Mouse (Mus musculus) neutrophil, adult 5-6 weeks (primary cell): ENCODE results near the gene Tmem106c. TPM values are rescaled to one million over a fixed set of nuclear protein-coding genes. Genes with fewer than 3 reads are reported as not detected.

ENCODE experiments used
- ATAC-seq: fragments of 151-379, 151-347 bp; 2 replicates; pipeline ENCODE4 v1.8.0; 2017; ENCODE audit warnings: mild to moderate bottlenecking, moderate TSS enrichment; ENCODE audit not compliant: insufficient number of reproducible peaks, poor library complexity, low FRiP score, severe bottlenecking; ENCODE audit errors: extremely low read depth
- total RNA-seq: library from RNA; stranded (forward); fragments of 200-1000 nt; gene quantifications from 2 replicates; pipeline ENCODE4 v1.2.3, GENCODE M21; 2017

Tmem106c gene
- total RNA-seq, 1 experiment from 2014 or later, result 12.2 TPM

DNA sequence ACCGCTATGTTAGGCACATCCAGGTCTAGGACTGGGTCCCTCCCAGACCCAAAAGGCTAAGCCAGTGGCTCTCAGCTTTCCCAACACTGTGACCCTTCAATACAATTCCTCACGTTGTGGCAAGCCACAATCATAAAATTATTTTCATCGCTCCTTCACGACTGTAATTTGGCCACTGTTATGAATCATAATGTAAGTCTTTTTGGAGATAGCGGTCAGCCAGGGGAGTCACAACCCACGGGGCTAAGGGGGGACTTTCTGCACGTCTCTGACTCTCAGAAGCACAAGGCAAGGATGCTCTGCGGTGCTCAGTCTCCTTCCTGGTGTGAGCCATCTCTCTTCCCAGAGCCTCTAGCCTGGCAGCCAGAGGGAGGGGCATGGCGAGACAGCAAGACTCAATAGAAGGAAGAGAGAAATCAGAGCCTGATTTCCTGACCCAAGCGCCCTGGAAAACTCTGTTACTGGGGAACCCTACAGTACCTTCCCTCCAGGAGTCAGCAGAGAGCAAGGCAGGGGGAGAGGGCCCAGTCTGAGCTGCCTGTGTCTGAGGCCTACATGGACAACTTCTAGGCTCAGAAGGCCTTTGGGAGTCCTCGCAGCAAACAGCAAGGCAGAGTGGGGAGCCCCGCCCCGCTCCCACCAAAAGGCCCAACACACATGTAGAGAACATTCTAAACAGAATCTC, 28.2 kb downstream of the Tmem106c start:
- ATAC-seq, result no peak

DNA sequence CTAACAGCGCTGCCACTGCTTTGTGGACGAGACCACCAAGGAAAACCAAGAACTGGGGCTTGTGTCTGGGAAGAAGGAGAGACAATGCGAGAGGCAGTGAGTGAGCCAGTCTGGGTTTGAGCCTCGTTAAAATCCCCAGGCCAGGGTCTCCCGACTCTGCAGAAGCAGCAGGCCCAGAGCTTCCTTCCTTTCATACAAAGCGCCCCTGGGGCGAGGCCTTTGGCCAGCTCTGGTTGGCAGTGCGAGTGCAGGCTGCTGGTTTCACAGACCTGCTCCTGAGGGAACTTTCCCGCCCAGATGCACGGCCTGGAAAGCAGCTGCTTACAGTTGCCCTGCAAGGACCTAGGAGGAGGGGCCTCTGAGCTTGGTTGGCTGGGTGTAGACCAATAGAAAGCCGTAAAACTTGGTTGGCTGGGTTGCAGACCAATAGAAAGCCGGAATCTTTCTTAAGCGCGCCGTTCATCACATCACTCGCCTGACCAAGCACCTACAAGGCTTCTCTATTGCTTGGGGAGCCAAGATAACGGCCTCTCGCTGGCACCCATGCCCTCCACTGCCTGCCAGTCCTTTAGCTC, 28.8 kb downstream of the Tmem106c start:
- ATAC-seq, result peak; percentile 55

DNA sequence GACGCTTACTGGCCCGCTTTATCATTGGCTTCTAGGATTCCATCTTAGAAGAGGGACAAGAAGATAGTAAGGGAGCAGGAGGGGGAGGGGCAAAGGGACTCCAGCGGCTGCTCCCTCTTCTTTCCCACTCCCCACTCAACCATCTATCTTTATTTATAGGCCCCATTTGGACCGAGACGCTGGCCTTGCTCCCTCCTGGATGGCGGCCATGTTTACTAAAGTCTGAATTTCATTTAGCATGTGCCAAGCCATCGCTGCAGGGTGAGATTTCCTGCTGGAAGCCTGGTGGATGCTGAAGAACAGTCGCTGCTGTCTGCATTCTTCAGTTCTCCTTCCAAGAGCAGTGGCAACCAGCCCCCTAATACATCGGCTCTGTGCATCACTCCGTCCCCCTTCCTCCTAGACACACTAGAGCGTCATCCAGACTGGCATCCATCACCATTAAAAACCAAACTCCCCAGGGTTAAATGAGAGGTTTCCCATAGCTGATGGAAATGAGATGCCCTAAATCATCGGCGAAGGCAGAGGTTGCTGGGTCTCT, 32.8 kb downstream of the Tmem106c start:
- ATAC-seq, result no peak

DNA sequence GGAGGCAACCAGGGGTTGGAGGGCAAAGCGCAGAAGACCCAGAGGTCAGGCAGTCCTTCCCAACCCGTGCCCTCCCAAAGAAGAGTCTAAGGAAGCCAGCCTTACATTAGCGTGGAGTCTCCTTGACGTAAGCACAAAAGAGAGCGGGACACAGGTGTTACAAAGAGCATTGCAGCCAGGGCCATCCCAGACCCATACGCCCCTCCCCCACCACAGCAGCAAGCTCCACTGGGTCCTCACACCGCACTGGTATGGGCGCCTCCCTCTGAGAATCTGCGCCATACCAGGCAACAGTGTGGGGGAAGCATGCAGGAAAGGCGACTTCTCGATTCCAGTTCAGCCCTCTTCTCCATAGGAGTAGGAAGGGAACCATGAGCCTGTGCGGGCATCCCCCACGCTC, 35.5 kb downstream of the Tmem106c start:
- no peak for ATAC-seq

DNA sequence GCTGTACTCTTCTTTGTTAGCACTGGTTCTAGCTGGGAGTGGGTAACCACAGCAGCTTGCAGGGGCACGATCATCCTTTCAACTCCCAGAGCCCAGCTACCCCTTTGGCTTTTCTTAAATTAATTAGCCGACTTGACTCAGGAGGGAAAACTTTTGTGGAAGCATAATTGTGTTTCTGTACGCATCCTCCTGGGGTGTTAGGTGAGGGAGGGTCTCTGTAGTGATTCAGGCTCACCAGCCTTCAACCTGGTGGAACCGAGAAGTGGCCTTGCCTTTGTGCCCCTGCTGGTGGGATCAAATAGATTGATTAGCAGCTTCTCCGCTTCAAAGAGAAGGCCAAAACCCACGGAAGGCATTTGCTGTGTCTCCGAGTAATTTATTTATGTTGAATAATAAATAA, 36.0 kb downstream of the Tmem106c start:
- ATAC-seq, result no peak

DNA sequence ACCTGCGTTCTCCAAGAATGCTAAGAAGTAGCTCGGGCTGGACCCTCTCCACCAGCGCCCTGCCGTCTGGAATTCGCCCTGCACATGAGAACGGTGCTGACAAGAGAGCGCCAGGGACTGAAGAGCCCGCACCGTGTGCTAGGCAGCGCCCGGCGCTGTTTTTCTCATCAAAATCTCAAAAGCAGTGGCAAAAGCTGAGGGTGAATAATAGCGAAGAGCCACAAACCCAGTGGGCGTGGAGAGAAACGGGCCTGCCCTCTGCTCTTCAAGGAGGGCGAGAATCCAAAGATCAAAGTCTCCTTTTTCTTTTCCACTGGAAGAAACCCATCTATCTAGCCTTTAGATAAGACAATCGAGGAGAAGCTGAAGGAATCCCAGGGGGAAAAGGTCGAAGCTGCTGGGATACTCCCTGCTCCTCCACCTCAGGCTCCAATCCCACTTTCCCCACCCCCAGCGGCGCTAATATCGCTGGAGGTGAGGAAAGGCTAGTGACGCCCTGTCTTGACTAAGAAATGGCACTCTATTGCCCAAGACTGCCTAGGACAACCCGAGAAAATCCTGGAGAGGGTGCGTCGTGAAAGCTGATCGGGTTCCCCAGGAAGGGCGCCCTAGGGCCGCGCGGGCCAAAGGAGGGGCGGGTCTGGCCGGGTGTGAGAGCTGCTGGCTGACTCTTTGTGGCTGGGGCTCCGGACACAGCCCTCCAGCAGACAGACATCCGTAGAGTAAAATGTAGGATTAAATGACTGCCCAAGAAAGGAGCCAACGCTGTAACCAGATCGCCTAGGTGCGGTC, 37.5 kb downstream of the Tmem106c start:
- ATAC-seq, result no peak

DNA sequence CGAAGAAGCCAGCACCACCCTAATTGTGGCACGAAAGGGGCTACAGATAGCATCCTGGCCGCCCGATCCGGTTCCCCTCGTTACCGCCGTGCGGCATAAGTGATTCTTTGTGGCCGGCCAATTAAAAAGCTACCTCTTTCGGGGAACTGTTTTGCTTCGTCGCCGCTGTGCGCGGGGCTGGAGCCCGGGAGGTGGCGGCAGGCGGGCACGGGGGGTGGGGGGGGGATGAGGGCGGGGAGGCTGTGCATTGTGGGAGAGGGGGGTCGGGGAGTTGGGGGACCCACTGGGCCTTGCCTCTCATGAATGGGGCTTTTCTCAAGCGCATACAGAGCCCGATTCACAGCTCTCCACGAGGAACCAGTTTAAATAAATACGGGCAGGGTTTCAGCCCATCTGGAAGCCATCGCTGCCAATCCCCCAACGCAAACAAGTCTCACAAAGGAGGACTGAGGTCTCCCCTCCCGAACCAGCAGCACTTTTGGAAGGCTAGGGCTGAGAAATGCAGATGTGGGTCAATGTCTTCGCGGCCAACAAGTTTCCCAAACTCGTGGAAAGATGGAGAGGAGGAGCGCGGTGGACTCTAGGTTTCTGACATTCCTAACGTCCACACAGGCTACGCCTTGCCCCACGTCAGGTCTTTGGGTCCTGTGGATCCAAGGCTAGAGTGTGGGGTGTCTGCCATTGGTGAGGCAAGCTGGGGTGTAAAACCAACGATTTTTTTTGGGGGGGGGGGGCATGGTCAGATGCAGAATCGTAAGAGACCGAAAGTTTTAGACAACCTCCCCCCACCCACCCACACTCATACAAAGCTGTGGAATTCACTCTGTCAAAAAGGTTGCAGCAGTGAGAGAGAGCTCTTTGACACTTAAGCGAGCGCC, 38.4 kb downstream of the Tmem106c start:
- no peak for ATAC-seq

DNA sequence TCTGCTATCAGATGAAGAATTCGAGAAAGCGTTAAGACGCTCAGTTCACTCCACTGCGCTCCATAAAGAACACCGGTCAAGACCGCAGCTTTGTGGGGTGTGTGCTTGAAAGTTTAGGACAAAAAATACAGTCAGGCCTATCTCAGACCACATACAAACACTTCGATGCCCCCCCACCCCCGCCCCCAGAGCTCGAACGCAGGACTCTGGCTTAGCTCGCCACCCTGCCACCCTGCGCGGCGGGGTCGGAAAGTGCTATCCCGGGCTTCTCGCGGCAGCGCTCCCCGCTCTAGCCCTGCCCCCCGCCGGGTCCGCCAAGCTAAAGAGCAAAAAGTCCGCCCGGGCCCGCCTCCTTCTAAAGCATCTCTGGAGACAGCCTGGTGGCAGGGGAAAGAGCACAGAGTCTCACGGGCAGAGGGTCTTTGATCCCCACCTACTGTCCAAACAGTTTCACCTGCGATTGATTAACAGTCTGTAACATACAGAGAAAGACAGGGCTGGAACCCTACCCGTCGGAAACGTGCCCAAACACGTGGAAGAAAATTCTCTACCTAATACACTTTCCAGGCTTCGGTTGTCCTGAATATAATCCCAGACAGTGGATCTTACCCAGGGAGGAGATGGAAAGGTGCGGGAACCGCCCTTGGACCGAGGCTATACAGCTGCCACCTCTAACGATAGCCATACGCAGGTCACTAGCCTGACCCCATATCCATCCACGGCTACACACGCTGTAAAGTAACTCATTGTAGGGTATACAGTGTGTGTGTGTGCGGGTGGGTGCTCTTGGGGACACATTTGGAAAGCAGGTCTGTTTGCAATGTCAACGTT, 39.2 kb downstream of the Tmem106c start:
- ATAC-seq, result no peak

DNA sequence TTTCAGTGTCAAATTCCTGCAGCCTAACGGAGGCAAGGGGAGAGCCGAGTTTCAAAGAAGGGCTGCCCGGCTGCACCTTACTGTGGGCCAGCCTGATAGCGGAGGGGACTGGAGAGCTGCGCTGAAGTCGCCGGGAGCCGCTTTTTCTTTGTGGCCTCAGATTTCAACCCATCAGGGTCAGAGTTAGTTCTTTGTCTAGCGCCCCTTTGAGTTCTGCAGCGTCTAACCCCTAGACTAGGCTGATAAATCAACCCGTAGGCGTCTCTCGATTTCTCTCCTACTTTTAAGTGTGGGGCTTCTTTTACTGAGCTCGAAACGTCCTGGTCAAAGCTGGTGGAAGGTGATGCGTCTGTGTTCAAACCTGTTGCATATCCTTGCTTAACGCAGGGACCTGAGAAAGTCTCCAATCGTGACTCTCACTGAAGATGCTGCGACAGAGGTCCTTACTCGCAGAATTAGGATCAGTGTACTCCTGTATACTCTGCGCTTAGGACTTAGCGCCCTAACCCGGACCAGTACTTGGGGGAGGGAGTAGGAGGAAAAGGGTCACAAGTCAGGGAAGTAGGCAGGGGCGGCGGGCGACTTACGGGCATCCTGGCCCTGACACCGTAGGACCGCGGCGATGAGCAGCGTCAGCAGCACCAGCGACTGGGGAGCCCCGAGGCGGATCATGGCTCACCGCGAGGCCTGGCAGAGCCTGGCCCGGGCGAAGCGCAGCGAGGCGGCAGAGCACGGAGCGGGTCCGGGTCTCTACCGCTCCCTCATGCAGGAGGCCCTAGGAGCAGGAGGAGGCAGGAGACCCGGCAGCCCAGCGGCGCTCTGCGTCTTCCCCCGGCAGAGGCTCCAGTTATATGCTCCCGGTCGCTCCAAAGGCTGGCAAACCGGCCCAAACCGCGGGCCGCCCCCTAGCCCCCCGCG, 40.1 kb downstream of the Tmem106c start, which contains the start of gene Col2a1:
Gene Col2a1, minus strand, starts transcription at position 874 of the 918 bp plus-strand sequence.
- ATAC-seq, result no peak

DNA sequence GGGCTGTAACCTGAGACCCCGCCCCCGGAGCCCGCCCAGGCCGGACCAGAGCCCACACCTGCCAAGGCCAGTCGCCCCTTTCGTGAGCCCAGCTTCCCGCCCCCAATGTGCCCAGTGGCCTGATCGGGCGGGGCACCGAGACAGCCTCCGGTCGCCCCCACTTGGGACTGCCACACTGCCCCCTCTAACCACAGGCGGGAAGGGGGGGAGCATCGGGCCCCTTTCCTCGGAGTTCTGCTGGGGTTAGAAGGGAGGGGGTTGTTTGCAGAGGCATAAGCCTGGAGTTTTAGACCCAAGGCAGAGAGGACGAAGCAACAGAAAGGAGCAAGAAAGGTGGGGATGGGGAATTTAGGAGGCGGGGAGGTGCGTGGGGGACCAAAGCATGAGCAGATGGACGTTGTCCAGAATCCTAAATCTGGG, 40.8 kb downstream of the Tmem106c start:
- ATAC-seq, result no peak

DNA sequence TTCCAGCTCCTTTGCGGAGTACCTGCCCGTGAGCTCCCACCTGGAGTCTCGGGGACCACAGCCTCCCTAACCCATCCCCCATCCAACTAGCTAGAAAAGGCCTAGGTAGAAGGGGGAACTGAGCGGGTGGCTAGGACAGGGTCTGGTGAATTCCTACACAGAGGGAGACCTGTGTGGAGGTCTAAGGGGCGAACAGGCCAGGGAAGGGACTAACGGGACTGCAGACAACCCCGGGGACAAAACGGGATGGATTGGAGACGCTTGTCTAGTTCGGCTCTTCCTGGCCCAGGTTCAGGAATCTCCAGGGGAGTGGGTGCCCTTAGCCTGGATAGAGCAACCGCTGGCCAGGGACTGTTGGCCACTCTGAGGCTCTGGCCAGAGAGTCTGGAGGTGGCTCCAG, 41.2 kb downstream of the Tmem106c start:
- no peak for ATAC-seq

DNA sequence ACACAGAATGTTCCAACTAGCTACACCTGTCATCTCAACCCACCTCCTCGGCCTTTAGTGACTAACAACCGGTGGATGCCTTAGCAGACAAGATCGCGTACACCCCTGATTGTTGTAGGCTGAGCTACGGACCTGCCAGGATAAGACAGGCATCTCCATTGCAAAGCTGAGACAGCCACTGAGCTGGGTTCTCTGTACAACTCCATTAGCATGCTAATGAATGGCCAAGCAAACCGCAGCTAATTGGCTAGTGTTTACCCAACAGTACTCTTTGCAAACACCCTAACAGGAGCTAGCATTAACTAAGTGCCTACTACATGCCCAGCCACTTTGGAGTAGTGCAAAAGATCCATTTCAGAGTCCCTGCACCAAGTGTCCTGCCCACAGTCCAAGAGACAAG, 48.8 kb downstream of the Tmem106c start:
- ATAC-seq, result no peak

DNA sequence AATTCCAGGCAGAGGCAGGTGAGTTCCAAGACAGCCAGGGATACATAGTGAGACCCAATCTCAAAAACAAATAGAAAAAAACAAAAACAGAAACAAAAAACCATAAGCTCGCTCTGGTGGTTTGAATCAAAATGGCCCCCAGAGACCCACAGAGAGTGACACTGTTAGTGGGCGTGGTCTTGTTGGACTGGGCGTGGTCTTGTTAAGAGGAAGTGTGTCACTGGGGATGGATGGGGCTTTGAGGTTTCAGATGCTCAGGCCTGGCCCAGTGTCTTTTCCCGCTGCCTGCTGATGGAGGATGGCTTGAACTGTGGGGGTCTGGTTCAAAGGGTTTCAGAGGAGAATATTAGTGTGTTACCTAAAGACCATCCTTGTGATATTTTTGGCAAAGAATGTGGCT, 53.9 kb downstream of the Tmem106c start:
- ATAC-seq, result no peak

DNA sequence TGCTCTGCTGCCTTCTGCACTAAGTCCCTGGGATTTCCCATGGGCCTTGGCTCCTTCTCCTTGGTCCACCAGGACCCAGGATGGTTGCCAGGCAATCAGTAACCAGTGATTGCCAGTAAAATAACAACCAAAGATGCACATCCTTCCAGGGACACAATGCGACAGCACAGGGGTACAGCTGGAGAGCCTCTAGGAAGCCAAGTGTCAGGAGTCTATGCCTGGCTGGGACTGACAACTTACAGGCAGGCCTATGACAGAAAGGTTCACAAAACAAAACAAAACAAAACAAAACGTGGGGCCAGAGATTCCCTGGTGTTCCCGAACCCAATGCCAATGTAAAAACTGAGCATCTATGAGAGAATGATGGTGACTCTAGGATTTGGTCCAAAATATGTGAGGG, 55.0 kb downstream of the Tmem106c start:
- ATAC-seq, result no peak
